Mouse (Mus musculus) forebrain, embryonic 11.5 days (tissue): Measurements from ENCODE around the gene Meis2. TPM values are rescaled to one million over a fixed set of nuclear protein-coding genes. Genes with fewer than 3 reads are reported as not detected.
A peak's percentile ranks its signal among the peaks of the same experiment; 100 is the strongest.

Experiments
- ATAC-seq: fragments of 200-750 bp; cut with Nextera tagmentation; replicated peaks from 2 replicates; pipeline ENCODE4 v1.8.0; 2017; ENCODE audit warnings: moderate TSS enrichment; ENCODE audit not compliant: low FRiP score
- DNase-seq: peaks from one replicate; pipeline ENCODE4 v3.0.0-alpha.2; 2017; ENCODE audit warnings: low spot score
- H3K27ac ChIP-seq: fragments of 300-500 bp; sonication (generic); 2 replicates; pipeline ENCODE4 v1.5.1; 2014; ENCODE audit warnings: low read depth, low read length
- H3K27me3 ChIP-seq: fragments of 300-500 bp; sonication (generic); 2 replicates; pipeline ENCODE4 v1.6.1; 2014; ENCODE audit warnings: mild to moderate bottlenecking, low read length, mixed read lengths; ENCODE audit not compliant: control insufficient read depth, insufficient read depth
- H3K36me3 ChIP-seq: fragments of 300-500 bp; sonication (generic); 2 replicates; pipeline ENCODE4 v1.6.1; 2014; ENCODE audit warnings: mild to moderate bottlenecking, low read length, moderate library complexity, mixed read lengths; ENCODE audit not compliant: control insufficient read depth, insufficient read depth
- H3K4me1 ChIP-seq: fragments of 300-500 bp; sonication (generic); replicated peaks from 2 replicates; pipeline ENCODE4 v1.6.1; 2014; ENCODE audit warnings: low read length, mixed read lengths; ENCODE audit not compliant: control insufficient read depth, insufficient read depth
- H3K4me2 ChIP-seq: fragments of 300-500 bp; sonication (generic); 2 replicates; pipeline ENCODE4 v1.6.1; 2014; ENCODE audit warnings: low read depth, mild to moderate bottlenecking, low read length, moderate library complexity, mixed read lengths; ENCODE audit not compliant: severe bottlenecking
- H3K4me3 ChIP-seq: fragments of 300-500 bp; sonication (generic); 2 replicates; pipeline ENCODE4 v1.5.1; 2014; ENCODE audit warnings: low read depth, low read length
- H3K9ac ChIP-seq: fragments of 300-500 bp; sonication (generic); 2 replicates; pipeline ENCODE4 v1.6.1; 2014; ENCODE audit warnings: low read length
- H3K9me3 ChIP-seq: fragments of 300-500 bp; sonication (generic); 2 replicates; pipeline ENCODE4 v1.6.1; 2016; ENCODE audit warnings: low read length, mixed read lengths; ENCODE audit not compliant: control insufficient read depth
- WGBS: fragments of 180-500 bp; shearing (Covaris S2); extraction: QIAGEN DNeasy Blood & Tissue Kit; methylation state at CpG from one replicate; pipeline ENCODE4 v1.1.7; 2014; 5-methylcytosine and 5-hydroxymethylcytosine counted together
- polyA plus RNA-seq: library from polyadenylated mRNA; unstranded; fragments of >200 nt; fragmentation: Nextera tagmentation; extraction: Ambion mirVana; gene quantifications from 2 replicates; pipeline ENCODE4 v1.2.1, GENCODE M21; 2014

The Meis2 gene
- polyA plus RNA-seq, 1 experiment from 2014 or later = 77.2 TPM

- Histone ChIP-seq H3K36me3 (no peaks in the 10 kb centered on the region), H3K4me3 (no peak overlapping the region), H3K9me3 (no peaks in the 10 kb centered on the region), H3K27me3 (no peaks in the 10 kb centered on the region), H3K4me2 (no peak overlapping the region), H3K9ac (no peak overlapping the region), H3K27ac (no peak overlapping the region), H3K4me1 (peaks cover 5% of the 10 kb centered on the region; the same call in 1 of the 2 replicates)
- WGBS = 87% methylated on average over 14 of the region's 14 CpGs
- DNase-seq (no peak), ATAC-seq (no peak)
Observed at GRCm38 (mm10) chr2:115919141-115920071, 146.2 kb downstream of the Meis2 start.

- Histone ChIP-seq H3K4me3 (no peak overlapping the region), H3K36me3 (no peaks in the 10 kb centered on the region), H3K27me3 (no peaks in the 10 kb centered on the region), H3K9ac (no peak overlapping the region), H3K27ac (no peak overlapping the region), H3K9me3 (no peaks in the 10 kb centered on the region), H3K4me1 (peaks cover 3% of the 10 kb centered on the region; the same call in 1 of the 2 replicates), H3K4me2 (no peak overlapping the region)
- ATAC-seq (no peak), DNase-seq (no peak)
Observed at GRCm38 (mm10) chr2:115918561-115918960, 147.1 kb downstream of the Meis2 start.

GRCm38 (mm10) chr2:115914539-115914938 lies 151.1 kb downstream of the Meis2 start:
- Histone ChIP-seq H3K4me2 (no peak overlapping the region), H3K4me1 (peaks cover 1% of the 10 kb centered on the region; the same call in 1 of the 2 replicates), H3K9me3 (no peaks in the 10 kb centered on the region), H3K27me3 (no peaks in the 10 kb centered on the region), H3K36me3 (no peaks in the 10 kb centered on the region), H3K4me3 (no peak overlapping the region), H3K9ac (no peak overlapping the region), H3K27ac (no peak overlapping the region)
- WGBS = 36% methylated on average over 4 of the region's 4 CpGs
- ATAC-seq (0 out of 2 replicates have a peak, but pooled peaks have one; percentile 53), DNase-seq (no peak)

- 67% methylated on average over 7 of the region's 7 CpGs for WGBS
- Histone ChIP-seq H3K4me2 (no peak overlapping the region), H3K9ac (no peak overlapping the region), H3K4me3 (no peak overlapping the region), H3K27me3 (no peaks in the 10 kb centered on the region), H3K27ac (no peak overlapping the region), H3K4me1 (peaks cover 1% of the 10 kb centered on the region; the same call in 1 of the 2 replicates), H3K9me3 (no peaks in the 10 kb centered on the region), H3K36me3 (no peaks in the 10 kb centered on the region)
- ATAC-seq (no peak), DNase-seq (no peak)
Observed at GRCm38 (mm10) chr2:115912948-115913529, 152.6 kb downstream of the Meis2 start.

GRCm38 (mm10) chr2:115911913-115912642 lies 153.6 kb downstream of the Meis2 start:
- WGBS = 90% methylated on average over 17 of the region's 17 CpGs
- no peaks in the 10 kb centered on the region for H3K27me3 ChIP-seq
- no peak overlapping the region for H3K9ac ChIP-seq
- H3K4me3 ChIP-seq = no peak overlapping the region
- no peak overlapping the region for H3K27ac ChIP-seq
- ATAC-seq = no peak
- H3K9me3 ChIP-seq = no peaks in the 10 kb centered on the region
- no peak overlapping the region for H3K4me2 ChIP-seq
- no peaks in the 10 kb centered on the region for H3K36me3 ChIP-seq
- peaks cover 1% of the 10 kb centered on the region; the same call in 1 of the 2 replicates for H3K4me1 ChIP-seq
- DNase-seq = no peak

GRCm38 (mm10) chr2:115910217-115910616 lies 155.4 kb downstream of the Meis2 start:
- Histone ChIP-seq H3K27ac (no peak overlapping the region), H3K36me3 (no peaks in the 10 kb centered on the region), H3K9me3 (no peaks in the 10 kb centered on the region), H3K4me1 (peaks cover 1% of the 10 kb centered on the region; the same call in 1 of the 2 replicates), H3K9ac (no peak overlapping the region), H3K4me3 (no peak overlapping the region), H3K27me3 (no peaks in the 10 kb centered on the region), H3K4me2 (no peak overlapping the region)
- 87% methylated on average over 4 of the region's 4 CpGs for WGBS
- ATAC-seq (no peak), DNase-seq (no peak)

GRCm38 (mm10) chr2:115901007-115901406 lies 164.6 kb downstream of the Meis2 start:
- no peaks in the 10 kb centered on the region for H3K27me3 ChIP-seq
- DNase-seq (no peak), ATAC-seq (no peak)
- H3K9ac ChIP-seq = no peak overlapping the region
- H3K4me2 ChIP-seq = no peak overlapping the region
- 96% methylated on average over 6 of the region's 6 CpGs for WGBS
- no peaks in the 10 kb centered on the region; the same call in 1 of the 2 replicates for H3K36me3 ChIP-seq
- H3K4me3 ChIP-seq = no peak overlapping the region
- no peaks in the 10 kb centered on the region for H3K9me3 ChIP-seq
- no peaks in the 10 kb centered on the region for H3K4me1 ChIP-seq
- no peak overlapping the region for H3K27ac ChIP-seq

- 47% methylated on average over 5 of the region's 5 CpGs for WGBS
- DNase-seq = no peak
- H3K4me3 ChIP-seq = no peak overlapping the region
- H3K36me3 ChIP-seq = no peaks in the 10 kb centered on the region; the same call in 1 of the 2 replicates
- ATAC-seq = no peak
- no peak overlapping the region for H3K9ac ChIP-seq
- no peaks in the 10 kb centered on the region for H3K27me3 ChIP-seq
- peaks cover 3% of the 10 kb centered on the region; the same call in 1 of the 2 replicates for H3K4me1 ChIP-seq
- no peak overlapping the region for H3K27ac ChIP-seq
- no peak overlapping the region for H3K4me2 ChIP-seq
- no peaks in the 10 kb centered on the region for H3K9me3 ChIP-seq
Observed at GRCm38 (mm10) chr2:115897559-115897958, 168.1 kb downstream of the Meis2 start.
